Mouse (Mus musculus): ENCODE data around the gene Thada. TPM values are rescaled to one million over a fixed set of nuclear protein-coding genes. Genes with fewer than 3 reads are reported as not detected.

The Thada gene
- 10 to 100 TPM; 14.7 to 20.5 (median 16.9) TPM for total RNA-seq (2022)

DNA sequence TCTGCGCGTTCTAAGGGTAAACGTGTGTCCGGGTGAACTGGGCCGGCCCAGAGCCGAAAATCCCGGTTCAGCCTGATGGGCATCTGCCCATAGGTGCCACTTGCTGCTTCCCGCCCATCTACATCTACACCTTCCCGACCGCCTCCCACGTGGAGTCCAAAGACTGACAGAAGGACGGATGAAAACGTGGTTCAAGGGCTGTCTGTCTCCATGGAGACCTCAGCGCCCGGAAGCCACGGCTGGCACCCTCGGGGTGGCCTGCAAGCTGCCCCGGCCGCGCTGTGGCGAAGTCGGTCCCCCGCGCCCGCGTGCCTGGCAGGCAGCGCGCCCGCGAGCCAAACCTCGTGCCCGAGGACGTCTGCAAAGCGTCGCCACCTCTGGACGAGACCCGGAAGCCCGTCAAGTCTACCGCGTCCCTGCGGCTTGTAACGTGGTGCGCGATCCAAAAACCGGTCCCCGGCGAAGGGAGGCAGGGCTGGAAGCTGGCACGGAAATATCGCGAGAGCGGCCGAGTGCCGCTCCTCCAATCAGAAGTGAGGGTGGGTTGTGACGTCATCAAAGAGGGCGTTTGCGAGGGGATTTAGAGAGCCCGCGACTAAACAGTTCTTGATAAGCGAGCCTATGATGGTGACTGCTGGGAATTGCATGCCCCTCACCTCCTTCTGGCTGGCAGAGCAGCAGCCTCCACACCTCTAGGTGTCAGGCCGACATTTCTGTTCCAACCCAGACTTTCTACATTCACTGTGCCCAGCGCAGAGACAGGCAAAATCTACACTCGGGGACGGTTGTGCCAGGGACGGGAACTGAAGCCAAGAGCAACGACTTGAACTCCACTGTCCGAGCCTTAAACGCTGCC, at the start of gene Thada:
TSS of gene Thada (minus strand) at position 453 of the 856 bp plus-strand sequence.
- peak; percentile 95 to 98 for DNase-seq (ENCODE audit: low spot score in 2 of 2)

GRCm38 (mm10) chr17:84512516-84513085, 46.6 kb upstream of the Thada start:
- no peak for DNase-seq (ENCODE audit: low spot score in 2 of 2)

- peak; percentile 58 to 77 for DNase-seq (ENCODE audit: low spot score in 2 of 2)
Observed at GRCm38 (mm10) chr17:84511682-84512515, 45.9 kb upstream of the Thada start, which contains the start of gene Plekhh2. TSS of gene Plekhh2 (plus strand) at chr17:84511895.

- no peak for DNase-seq (ENCODE audit: low spot score in 2 of 2)
Observed at GRCm38 (mm10) chr17:84510961-84511639, 45.1 kb upstream of the Thada start.

GRCm38 (mm10) chr17:84510355-84510754, 44.4 kb upstream of the Thada start:
- DNase-seq (ENCODE audit: low spot score in 2 of 2): peak; percentile 72 to 74

- no peak for DNase-seq (ENCODE audit: low spot score in 2 of 2)
Observed at GRCm38 (mm10) chr17:84509176-84509575, 43.2 kb upstream of the Thada start.

- no peak for DNase-seq (ENCODE audit: low spot score in 2 of 2)
Observed at GRCm38 (mm10) chr17:84508736-84509135, 42.7 kb upstream of the Thada start.

DNA sequence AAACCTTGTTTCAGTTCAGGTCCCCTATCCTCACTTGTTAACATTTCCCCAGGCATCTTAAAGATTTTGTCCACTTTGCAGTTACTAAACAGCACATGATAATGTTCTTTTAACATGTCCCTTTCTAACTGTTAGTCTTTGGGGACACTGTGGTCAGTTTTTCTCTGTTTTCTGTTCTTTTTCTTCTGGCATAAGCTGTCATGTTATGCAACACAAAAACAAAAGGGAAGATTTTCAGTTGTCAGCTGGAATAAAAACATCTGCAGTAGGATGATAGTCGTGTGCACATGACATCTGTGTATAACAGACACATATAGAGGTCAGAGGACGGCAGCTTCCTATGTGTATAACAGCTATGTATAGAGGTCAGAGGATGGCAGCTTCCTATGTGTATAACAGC, 39.9 kb upstream of the Thada start:
- DNase-seq (ENCODE audit: low spot score in 2 of 2): no peak

DNA sequence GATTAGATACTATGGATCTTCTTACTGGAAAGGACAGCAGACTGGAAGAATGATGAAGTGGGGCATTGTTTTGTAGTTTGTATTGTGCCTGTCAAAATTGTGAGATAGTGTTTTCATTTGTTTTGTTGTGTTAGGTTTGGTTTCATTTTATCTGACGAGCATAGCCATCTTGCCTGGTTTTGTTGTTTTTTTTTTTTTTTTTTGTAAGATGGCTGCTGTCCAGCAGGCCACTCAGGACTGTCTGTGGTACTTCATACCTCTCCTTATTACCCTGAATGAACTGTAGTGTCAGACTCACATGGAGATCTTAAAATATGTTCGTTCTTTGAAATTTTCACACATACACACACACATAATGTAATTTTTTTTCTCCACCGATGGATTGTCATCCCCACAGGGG, 36.3 kb upstream of the Thada start:
- no peak for DNase-seq (ENCODE audit: low spot score in 2 of 2)

DNA sequence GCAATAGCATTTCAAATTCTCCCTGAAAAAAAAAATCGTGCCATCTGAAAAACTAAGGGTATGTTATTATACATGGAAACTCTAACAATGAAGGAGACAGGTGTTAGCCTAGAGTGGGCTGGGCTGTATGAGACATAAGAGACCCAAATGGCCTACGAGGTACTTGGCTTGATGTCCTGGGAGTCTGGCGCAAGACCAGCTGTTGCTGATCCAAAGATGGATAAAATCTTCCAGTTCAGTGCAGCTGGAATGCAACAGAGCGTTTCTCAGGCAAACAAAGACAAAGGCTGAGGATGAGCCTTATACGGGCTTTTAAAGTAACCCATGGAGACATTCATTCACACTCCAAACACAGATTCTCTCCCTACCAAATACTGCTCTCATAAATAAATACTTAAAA, 32.6 kb upstream of the Thada start:
- DNase-seq (ENCODE audit: low spot score in 2 of 2): no peak

- no peak for DNase-seq (ENCODE audit: low spot score in 2 of 2)
Observed at GRCm38 (mm10) chr17:84497972-84498604, 32.1 kb upstream of the Thada start.

GRCm38 (mm10) chr17:84497559-84497958, 31.6 kb upstream of the Thada start:
- no peak for DNase-seq (ENCODE audit: low spot score in 2 of 2)

DNA sequence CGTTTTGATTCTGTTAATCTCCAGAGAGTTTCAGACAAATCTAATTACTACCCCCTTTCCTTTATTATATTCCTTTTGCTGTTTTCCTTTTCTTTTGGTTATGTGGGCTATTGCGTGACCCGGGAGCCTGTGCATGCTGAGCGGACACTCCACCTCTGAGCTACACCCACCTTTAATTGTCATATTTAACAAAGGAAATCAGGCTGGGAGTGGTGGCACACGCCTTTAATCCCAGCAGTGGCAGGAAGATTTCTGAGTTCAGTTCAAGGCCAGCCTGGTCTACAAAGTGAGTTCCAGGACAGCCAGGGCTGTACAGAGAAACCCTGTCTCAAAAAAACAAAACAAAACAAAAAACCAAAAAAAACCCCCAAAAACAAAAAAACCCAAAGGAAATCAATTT, 31.0 kb upstream of the Thada start:
- DNase-seq (ENCODE audit: low spot score in 2 of 2): no peak

DNA sequence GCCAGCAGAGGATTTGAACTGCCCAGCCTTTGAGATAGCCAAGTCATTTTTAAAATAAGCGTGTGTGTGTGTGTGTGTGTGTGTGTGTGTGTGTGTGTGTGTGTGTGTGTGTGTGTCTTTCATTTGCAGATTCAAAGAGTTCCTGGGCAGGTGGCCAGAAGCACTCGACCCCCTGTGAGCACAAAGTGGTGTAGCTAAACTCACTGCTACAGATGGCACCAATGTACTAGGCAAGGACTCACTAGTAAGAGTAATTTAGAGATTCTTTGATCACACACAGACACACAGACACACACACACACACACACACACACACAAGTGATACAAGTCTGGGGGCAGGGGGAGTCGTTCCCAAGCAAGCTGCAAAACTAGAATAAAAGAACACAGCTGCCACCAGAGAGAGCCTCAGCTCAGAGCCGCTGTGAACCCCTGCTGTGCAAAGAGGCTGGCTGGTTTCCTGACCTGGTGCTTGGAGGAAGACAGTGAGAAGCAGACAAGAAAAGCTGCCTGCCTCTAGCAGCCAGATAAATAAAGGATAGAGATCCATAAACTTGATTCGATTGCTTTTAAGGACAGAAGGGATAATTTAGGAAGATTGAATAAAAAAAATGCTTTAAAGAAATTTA, 26.4 kb upstream of the Thada start:
- DNase-seq (ENCODE audit: low spot score in 2 of 2): no peak

DNA sequence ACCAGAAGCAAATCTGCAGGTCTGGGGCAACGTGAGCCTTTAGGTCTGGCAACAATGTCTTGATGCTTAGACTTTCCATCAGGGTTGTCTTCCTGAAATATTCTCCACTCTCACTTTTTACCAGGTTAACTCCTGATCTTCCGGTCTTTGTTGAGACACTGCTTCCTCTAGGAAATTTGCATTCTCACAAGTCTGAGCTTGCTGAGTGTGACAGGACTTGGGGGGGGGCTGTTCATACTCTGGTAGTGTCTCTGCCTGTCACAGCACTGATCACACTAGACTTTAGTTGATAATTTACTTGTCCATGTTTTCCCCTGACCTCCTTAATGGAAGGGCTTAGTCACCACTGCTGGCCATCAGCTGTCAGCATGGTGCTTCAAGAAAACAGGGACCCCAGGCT, 21.4 kb upstream of the Thada start:
- no peak for DNase-seq (ENCODE audit: low spot score in 2 of 2)

- no peak for DNase-seq (ENCODE audit: low spot score in 2 of 2)
Observed at GRCm38 (mm10) chr17:84483673-84484320, 17.8 kb upstream of the Thada start.

DNA sequence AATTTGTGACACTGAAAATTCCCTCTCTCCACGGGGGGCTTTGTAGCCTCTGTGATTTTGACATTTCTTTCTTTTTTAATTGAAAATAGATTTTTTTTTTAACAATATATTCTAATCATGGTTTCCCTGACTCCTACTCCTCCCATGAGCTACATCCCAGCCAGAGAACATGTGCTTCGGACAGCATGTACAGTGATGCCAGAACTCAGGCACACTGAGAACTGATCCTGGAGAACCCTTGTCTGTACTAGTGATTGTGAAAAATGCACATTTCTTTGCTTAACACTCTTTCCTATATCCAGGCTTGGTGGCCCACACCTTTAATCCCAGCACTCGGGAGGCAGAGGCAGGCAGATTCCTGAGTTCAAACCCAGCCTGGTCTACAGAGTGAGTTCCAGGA, 16.8 kb upstream of the Thada start:
- no peak for DNase-seq (ENCODE audit: low spot score in 2 of 2)

GRCm38 (mm10) chr17:84480464-84481355, 14.7 kb upstream of the Thada start:
- no peak for DNase-seq (ENCODE audit: low spot score in 2 of 2)

GRCm38 (mm10) chr17:84478276-84478675, 12.3 kb upstream of the Thada start:
- DNase-seq (ENCODE audit: low spot score in 2 of 2): no peak
